Mouse (Mus musculus): ENCODE results near the gene Wwc2. TPM values are rescaled to one million over a fixed set of nuclear protein-coding genes. Genes with fewer than 3 reads are reported as not detected.

Gene Wwc2
- polyA plus RNA-seq, 1 experiment from 2014 or later: 8.8 TPM

GRCm38 (mm10) chr8:48014386-48014785 is 23.7 kb upstream of the Wwc2 start:
- WGBS: 88% methylated on average over 6 of the region's 6 CpGs
- Histone ChIP-seq H3K4me1 (ENCODE audit: control insufficient read depth, insufficient read depth, low read length) (no peaks in the 10 kb centered on the region), H3K27ac (replicated peaks; ENCODE audit: low read depth, low read length) (no peak overlapping the region), H3K4me2 (ENCODE audit: low read depth, low read length) (no peak overlapping the region), H3K9me3 (replicated peaks; ENCODE audit: control insufficient read depth, low read length) (no peaks in the 10 kb centered on the region), H3K27me3 (ENCODE audit: control insufficient read depth, insufficient read depth, low read length) (no peaks in the 10 kb centered on the region), H3K36me3 (replicated peaks; ENCODE audit: control insufficient read depth, insufficient read depth, low read depth, low read length) (no peaks in the 10 kb centered on the region), H3K9ac (replicated peaks; ENCODE audit: low read length) (no peak overlapping the region), H3K4me3 (ENCODE audit: low read depth, low read length) (no peak overlapping the region)
- no peak for ATAC-seq (replicated peaks; ENCODE audit: insufficient number of reproducible peaks, low FRiP score, low TSS enrichment, low read depth)
- no peak for DNase-seq (ENCODE audit: low spot score)

- Histone ChIP-seq H3K4me1 (ENCODE audit: control insufficient read depth, insufficient read depth, low read length) (no peaks in the 10 kb centered on the region), H3K9me3 (replicated peaks; ENCODE audit: control insufficient read depth, low read length) (no peaks in the 10 kb centered on the region), H3K36me3 (replicated peaks; ENCODE audit: control insufficient read depth, insufficient read depth, low read depth, low read length) (no peaks in the 10 kb centered on the region), H3K9ac (replicated peaks; ENCODE audit: low read length) (no peak overlapping the region), H3K27me3 (ENCODE audit: control insufficient read depth, insufficient read depth, low read length) (no peaks in the 10 kb centered on the region), H3K4me3 (ENCODE audit: low read depth, low read length) (no peak overlapping the region), H3K27ac (replicated peaks; ENCODE audit: low read depth, low read length) (no peak overlapping the region), H3K4me2 (ENCODE audit: low read depth, low read length) (no peak overlapping the region)
- ATAC-seq (replicated peaks; ENCODE audit: insufficient number of reproducible peaks, low FRiP score, low TSS enrichment, low read depth): no peak
- 92% methylated on average over 9 of the region's 9 CpGs for WGBS
- no peak for DNase-seq (ENCODE audit: low spot score)
Observed at GRCm38 (mm10) chr8:48013281-48013680, 22.6 kb upstream of the Wwc2 start.

GRCm38 (mm10) chr8:48011871-48012270 is 21.1 kb upstream of the Wwc2 start:
- Histone ChIP-seq H3K27ac (replicated peaks; ENCODE audit: low read depth, low read length) (no peak overlapping the region), H3K9ac (replicated peaks; ENCODE audit: low read length) (no peak overlapping the region), H3K4me1 (ENCODE audit: control insufficient read depth, insufficient read depth, low read length) (no peaks in the 10 kb centered on the region), H3K4me3 (ENCODE audit: low read depth, low read length) (no peak overlapping the region), H3K27me3 (ENCODE audit: control insufficient read depth, insufficient read depth, low read length) (no peaks in the 10 kb centered on the region), H3K36me3 (replicated peaks; ENCODE audit: control insufficient read depth, insufficient read depth, low read depth, low read length) (no peaks in the 10 kb centered on the region), H3K4me2 (ENCODE audit: low read depth, low read length) (no peak overlapping the region), H3K9me3 (replicated peaks; ENCODE audit: control insufficient read depth, low read length) (no peaks in the 10 kb centered on the region)
- DNase-seq (ENCODE audit: low spot score) (no peak), ATAC-seq (replicated peaks; ENCODE audit: insufficient number of reproducible peaks, low FRiP score, low TSS enrichment, low read depth) (no peak)
- 88% methylated on average over 10 of the region's 10 CpGs for WGBS

- Histone ChIP-seq H3K4me3 (ENCODE audit: low read depth, low read length) (no peak overlapping the region), H3K27ac (replicated peaks; ENCODE audit: low read depth, low read length) (no peak overlapping the region), H3K4me2 (ENCODE audit: low read depth, low read length) (no peak overlapping the region), H3K9ac (replicated peaks; ENCODE audit: low read length) (no peak overlapping the region), H3K9me3 (replicated peaks; ENCODE audit: control insufficient read depth, low read length) (no peaks in the 10 kb centered on the region), H3K36me3 (replicated peaks; ENCODE audit: control insufficient read depth, insufficient read depth, low read depth, low read length) (no peaks in the 10 kb centered on the region), H3K27me3 (ENCODE audit: control insufficient read depth, insufficient read depth, low read length) (no peaks in the 10 kb centered on the region), H3K4me1 (ENCODE audit: control insufficient read depth, insufficient read depth, low read length) (no peaks in the 10 kb centered on the region)
- no peak for ATAC-seq (replicated peaks; ENCODE audit: insufficient number of reproducible peaks, low FRiP score, low TSS enrichment, low read depth)
- WGBS: 84% methylated on average over 14 of the region's 14 CpGs
- DNase-seq (ENCODE audit: low spot score): no peak
Observed at GRCm38 (mm10) chr8:48010977-48011376, 20.3 kb upstream of the Wwc2 start.

GRCm38 (mm10) chr8:48009399-48009798 is 18.7 kb upstream of the Wwc2 start:
- DNase-seq (ENCODE audit: low spot score) (no peak), ATAC-seq (replicated peaks; ENCODE audit: insufficient number of reproducible peaks, low FRiP score, low TSS enrichment, low read depth) (no peak)
- WGBS: 89% methylated on average over 15 of the region's 15 CpGs
- H3K4me3 ChIP-seq (ENCODE audit: low read depth, low read length): no peak overlapping the region
- H3K36me3 ChIP-seq (replicated peaks; ENCODE audit: control insufficient read depth, insufficient read depth, low read depth, low read length): no peaks in the 10 kb centered on the region
- H3K4me1 ChIP-seq (ENCODE audit: control insufficient read depth, insufficient read depth, low read length): no peaks in the 10 kb centered on the region
- H3K4me2 ChIP-seq (ENCODE audit: low read depth, low read length): no peak overlapping the region
- no peaks in the 10 kb centered on the region for H3K27me3 ChIP-seq (ENCODE audit: control insufficient read depth, insufficient read depth, low read length)
- H3K9ac ChIP-seq (replicated peaks; ENCODE audit: low read length): no peak overlapping the region
- H3K27ac ChIP-seq (replicated peaks; ENCODE audit: low read depth, low read length): no peak overlapping the region
- H3K9me3 ChIP-seq (replicated peaks; ENCODE audit: control insufficient read depth, low read length): no peaks in the 10 kb centered on the region

GRCm38 (mm10) chr8:48008936-48009335 is 18.2 kb upstream of the Wwc2 start:
- Histone ChIP-seq H3K27me3 (ENCODE audit: control insufficient read depth, insufficient read depth, low read length) (no peaks in the 10 kb centered on the region), H3K27ac (replicated peaks; ENCODE audit: low read depth, low read length) (no peak overlapping the region), H3K4me1 (ENCODE audit: control insufficient read depth, insufficient read depth, low read length) (no peaks in the 10 kb centered on the region), H3K4me3 (ENCODE audit: low read depth, low read length) (no peak overlapping the region), H3K36me3 (replicated peaks; ENCODE audit: control insufficient read depth, insufficient read depth, low read depth, low read length) (no peaks in the 10 kb centered on the region), H3K9ac (replicated peaks; ENCODE audit: low read length) (no peak overlapping the region), H3K9me3 (replicated peaks; ENCODE audit: control insufficient read depth, low read length) (no peaks in the 10 kb centered on the region), H3K4me2 (ENCODE audit: low read depth, low read length) (no peak overlapping the region)
- DNase-seq (ENCODE audit: low spot score): no peak
- 83% methylated on average over 8 of the region's 8 CpGs for WGBS
- ATAC-seq (replicated peaks; ENCODE audit: insufficient number of reproducible peaks, low FRiP score, low TSS enrichment, low read depth): no peak

- Histone ChIP-seq H3K4me3 (ENCODE audit: low read depth, low read length) (no peak overlapping the region), H3K4me2 (ENCODE audit: low read depth, low read length) (no peak overlapping the region), H3K9me3 (replicated peaks; ENCODE audit: control insufficient read depth, low read length) (no peaks in the 10 kb centered on the region), H3K27ac (replicated peaks; ENCODE audit: low read depth, low read length) (no peak overlapping the region), H3K27me3 (ENCODE audit: control insufficient read depth, insufficient read depth, low read length) (no peaks in the 10 kb centered on the region), H3K36me3 (replicated peaks; ENCODE audit: control insufficient read depth, insufficient read depth, low read depth, low read length) (no peaks in the 10 kb centered on the region), H3K4me1 (ENCODE audit: control insufficient read depth, insufficient read depth, low read length) (no peaks in the 10 kb centered on the region), H3K9ac (replicated peaks; ENCODE audit: low read length) (no peak overlapping the region)
- DNase-seq (ENCODE audit: low spot score) (no peak), ATAC-seq (replicated peaks; ENCODE audit: insufficient number of reproducible peaks, low FRiP score, low TSS enrichment, low read depth) (no peak)
- 86% methylated on average over 4 of the region's 4 CpGs for WGBS
Observed at GRCm38 (mm10) chr8:48006869-48007268, 16.1 kb upstream of the Wwc2 start.

- 90% methylated on average over 8 of the region's 8 CpGs for WGBS
- no peaks in the 10 kb centered on the region for H3K9me3 ChIP-seq (replicated peaks; ENCODE audit: control insufficient read depth, low read length)
- no peaks in the 10 kb centered on the region for H3K36me3 ChIP-seq (replicated peaks; ENCODE audit: control insufficient read depth, insufficient read depth, low read depth, low read length)
- H3K4me2 ChIP-seq (ENCODE audit: low read depth, low read length): no peak overlapping the region
- H3K4me1 ChIP-seq (ENCODE audit: control insufficient read depth, insufficient read depth, low read length): no peaks in the 10 kb centered on the region
- no peak for ATAC-seq (replicated peaks; ENCODE audit: insufficient number of reproducible peaks, low FRiP score, low TSS enrichment, low read depth)
- H3K27me3 ChIP-seq (ENCODE audit: control insufficient read depth, insufficient read depth, low read length): no peaks in the 10 kb centered on the region
- H3K27ac ChIP-seq (replicated peaks; ENCODE audit: low read depth, low read length): no peak overlapping the region
- H3K4me3 ChIP-seq (ENCODE audit: low read depth, low read length): no peak overlapping the region
- no peak overlapping the region for H3K9ac ChIP-seq (replicated peaks; ENCODE audit: low read length)
- no peak for DNase-seq (ENCODE audit: low spot score)
Observed at GRCm38 (mm10) chr8:48002551-48002950, 11.8 kb upstream of the Wwc2 start.

Measured in embryonic facial prominence, embryonic 11.5 days (tissue).